Mouse (Mus musculus) frontal cortex, postnatal 36 days (tissue): ENCODE measurements at regions not wholly inside any gene's neighbourhood (a gene's known extent, or its start where the extent isn't known, plus 50 kb on each side); places are given as distances from the start of the nearest gene placed in this dataset.
"Not testable (repeated sequence)": the region's sequence is repeated elsewhere in the genome, so short reads cannot be mapped to it uniquely, and the experiment has no call there.

Source experiments
- DNase-seq, 2 experiments: peaks; one replicate each; pipeline ENCODE4 v3.0.0; 2022; ENCODE audit warnings: low spot score in 2 of 2

DNA sequence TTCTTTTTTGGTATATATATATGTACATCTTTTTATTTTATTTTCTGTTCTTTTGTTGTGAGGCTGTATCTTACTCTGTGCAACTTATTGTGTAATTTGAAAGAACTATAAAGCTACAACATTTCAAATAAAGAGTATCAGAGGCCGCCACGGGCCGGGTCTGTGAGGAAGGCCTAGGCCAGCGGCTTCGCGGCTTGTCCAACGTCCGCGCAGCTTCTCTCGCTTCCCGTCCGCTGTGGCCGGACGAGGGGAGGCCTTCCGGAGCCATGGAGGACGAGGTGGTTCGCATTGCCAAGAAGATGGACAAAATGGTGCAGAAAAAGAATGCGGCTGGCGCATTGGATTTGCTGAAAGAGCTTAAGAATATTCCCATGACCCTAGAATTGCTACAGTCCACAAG, 167.4 kb downstream of the Kif21a start:
- not testable (repeated sequence) for DNase-seq

DNA sequence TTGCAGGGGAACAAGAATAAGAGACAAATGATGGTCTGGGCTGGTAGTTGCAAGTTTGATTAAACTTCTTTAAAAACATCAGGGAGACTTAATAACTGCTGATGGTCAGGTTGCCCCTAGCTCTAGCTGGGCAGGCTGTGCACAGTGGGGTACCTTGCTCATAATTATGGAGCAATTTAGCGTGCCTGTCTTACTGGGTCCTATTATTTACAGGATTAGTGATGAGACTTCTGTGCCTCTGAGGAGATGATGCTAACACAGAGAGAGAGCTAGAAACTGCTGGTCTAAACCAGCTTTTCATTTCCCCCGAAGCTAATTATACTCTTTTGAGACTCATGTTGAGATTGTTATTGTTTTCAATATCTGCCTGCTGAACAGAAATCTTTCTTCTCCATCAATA, 180.3 kb downstream of the Kif21a start:
- no peak for DNase-seq

DNA sequence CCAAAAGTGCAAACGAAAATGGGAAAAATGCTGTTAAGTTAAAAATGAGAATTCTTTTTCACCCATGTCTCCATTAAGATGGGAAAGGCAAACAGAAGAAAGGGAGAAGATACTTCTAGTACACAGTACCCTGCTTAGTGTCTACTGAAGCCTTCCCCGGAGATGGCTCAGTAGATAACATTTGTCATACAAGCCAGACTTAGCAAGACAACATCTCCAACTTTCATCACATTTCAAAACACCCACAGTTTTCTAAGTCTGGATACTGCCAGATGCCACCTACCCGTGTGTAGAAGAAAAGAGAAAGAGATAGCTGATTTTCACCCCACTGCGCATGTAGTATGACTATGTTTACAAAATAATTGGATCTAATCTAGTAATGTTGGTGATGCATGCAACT, 174.5 kb upstream of the Cpne8 start:
- not testable (repeated sequence) for DNase-seq

DNA sequence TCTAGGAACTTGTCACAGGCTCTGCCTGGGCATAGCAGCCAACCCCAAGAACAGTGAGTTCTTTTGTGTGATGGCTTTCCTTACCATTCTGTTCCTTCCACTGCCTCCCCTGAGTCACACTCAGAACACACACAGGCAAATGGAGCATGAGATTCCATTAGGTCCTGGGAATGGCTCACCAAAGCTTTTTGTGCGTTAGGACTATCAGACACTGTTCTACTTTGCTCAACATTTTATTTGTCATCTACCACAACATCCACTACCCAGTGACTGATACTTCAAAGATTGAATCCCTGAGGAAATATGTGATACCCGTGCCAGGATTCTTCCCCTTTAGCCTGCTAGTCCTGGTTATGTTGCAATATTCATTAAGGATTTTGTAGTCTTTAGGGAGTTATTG, 172.8 kb upstream of the Cpne8 start:
- no peak for DNase-seq

DNA sequence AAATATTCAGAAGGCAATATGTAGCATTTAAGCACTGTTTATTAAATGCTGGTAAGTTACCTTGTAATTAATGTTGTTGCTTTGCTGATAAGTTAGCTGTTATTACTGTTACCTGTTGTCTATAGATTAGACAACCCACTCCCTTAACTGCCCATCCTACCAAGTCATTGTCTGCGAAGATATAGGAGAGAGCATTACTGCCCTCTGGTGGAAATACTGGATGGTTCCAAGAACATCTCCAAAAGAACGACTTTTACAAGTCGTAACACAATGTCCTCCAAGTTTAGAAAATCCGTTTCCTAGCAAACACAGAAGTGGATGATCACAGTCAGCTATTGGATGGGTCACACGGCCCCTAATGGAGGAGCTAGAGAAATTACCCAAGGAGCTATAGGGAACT, 162.2 kb upstream of the Cpne8 start:
- peak in 1 of 2 experiments; percentile 44 for DNase-seq

DNA sequence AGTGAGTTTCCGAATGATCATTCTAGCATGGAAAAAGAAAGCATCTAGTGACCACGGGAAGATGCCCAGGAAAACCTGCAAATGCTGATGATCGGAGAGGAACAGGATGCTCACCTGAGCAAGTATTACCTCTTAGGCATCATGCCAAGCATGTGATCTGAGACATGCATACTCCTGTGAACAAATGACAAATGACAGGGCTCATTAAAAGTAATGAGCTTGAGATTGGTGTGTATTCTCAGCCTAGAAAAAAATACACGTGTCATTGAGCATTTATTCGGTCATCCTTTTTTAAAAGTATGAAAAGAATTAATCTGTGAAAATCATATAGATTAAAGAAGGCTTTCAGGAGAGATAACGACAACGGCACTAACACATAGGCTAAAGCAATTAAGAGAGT, 156.4 kb upstream of the Cpne8 start:
- DNase-seq: no peak

DNA sequence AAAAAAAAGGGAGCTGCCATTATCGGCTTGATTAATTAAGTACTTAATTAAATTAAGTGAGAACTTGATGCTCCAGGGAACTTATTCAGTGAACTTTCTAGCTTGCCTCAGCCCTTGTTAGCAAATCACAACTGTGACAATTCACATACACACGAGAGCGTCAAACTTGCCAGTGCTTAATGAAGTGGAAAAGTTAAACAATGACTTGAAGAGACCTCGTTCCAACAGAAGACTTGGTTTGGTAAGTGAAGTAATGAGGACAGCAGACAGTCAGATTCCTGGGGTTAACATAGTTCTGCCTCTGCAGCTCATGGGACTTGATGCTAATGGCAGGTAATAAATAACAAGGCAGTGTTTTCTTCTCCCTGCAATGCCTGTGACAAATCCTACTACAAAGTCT, 148.6 kb upstream of the Cpne8 start:
- no peak for DNase-seq

DNA sequence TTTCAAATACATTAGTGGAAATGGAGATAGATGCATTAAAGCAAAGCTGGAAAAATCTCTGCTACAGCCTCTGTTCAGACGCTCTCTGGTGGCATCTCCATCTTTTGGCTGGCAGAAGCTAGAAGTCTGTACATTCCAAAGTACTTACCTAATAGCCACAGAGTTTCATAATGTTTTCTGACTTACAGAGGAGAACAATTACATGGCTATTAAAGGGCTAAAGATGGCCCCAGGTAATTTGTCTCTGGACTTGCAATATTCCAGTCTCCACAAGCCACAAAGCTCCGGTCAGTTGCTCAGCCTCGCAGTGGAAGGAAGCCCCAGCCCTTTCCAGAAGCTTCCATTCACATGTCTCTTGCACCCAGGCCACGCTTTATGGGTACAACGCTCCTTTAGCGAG, 143.1 kb upstream of the Cpne8 start:
- no peak for DNase-seq

DNA sequence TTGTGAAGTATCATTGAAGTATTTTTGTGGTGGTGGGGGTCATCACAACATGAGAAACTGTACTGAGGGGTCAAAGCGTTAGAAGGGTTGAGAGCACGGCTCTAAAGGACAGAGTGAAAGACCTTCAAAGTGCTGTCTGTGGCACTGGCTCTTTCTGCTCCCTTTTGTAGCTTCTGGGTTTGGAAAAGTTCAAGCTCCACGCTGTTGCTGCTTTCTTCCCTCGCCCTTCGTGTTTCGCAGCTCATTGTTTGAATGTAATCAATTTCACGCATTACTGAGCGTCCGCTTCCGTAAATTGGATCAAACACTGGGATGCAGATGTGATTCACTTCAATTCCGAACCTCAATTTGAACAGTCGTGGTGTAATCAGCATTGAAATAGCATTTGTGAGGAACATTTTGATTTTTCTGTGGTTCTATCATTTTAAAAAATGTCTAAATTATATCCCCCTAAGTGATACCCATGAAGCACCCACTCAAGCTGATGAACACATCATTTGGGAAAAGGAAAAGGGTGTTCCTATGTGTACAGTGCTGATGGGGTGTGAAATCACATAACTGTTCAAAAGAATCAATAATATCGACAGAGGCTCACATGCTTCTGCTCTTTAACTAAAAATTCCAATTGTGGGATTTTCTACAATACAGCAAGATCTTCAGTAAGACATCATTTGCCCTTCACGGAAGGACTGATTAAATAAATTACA, 140.9 kb upstream of the Cpne8 start:
- no peak for DNase-seq

DNA sequence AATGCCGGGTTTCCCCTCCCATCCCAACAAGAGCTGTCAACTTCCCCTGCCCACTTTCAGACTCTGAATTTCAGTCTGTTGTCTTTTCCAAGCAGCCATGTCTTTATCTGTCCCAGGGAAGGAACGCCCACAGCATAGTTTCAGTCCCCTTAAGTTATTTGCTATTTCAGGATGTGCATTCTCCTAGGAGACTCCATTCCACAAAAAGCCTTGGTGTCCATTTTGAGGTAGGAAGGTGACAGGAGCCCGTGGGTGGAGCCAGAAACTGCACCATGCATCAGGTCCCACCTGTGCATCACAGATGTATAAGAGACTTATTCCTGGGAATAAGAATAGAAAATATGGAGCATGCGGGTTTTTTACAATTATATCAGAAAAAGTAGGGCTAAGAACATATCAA, 138.9 kb upstream of the Cpne8 start:
- DNase-seq: peak in 1 of 2 experiments; percentile 9

DNA sequence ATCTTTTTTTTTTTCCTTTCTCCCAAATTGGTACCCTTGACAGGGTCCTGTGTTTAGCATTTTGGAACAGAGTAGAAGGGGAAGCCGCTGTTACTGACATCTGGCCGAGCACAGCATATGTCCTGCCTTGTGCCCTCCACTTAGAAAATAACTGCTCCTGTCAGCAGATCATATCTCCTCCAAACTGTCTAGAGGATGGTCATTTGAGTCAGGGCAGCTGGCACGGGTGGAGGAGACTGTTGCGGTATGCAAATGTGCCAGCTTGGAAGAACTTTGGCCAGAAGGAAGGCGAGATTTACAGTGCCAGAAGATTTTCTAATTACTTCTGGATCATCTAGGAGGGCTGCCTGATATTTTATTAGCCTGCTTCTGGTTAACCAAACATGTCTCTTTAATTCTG, 134.7 kb upstream of the Cpne8 start:
- DNase-seq: no peak

DNA sequence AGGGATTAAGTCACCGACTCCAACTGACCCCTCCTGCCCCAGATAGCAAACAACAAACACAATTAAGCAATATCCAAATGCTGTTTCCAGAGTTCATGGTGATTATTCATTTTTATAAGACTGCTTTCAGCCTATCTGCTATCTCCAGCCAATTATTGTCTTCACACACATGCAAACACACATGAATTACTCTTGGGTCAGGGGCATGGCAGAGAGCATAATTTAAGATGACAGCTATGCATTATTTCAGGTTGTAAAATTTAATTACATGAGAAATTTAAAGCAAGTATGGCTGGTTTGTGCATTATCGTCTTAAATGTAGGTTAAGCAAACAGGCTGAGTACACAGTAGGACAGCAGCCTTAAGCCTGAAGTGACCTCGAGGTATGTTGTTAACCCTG, 131.1 kb upstream of the Cpne8 start:
- no peak for DNase-seq

DNA sequence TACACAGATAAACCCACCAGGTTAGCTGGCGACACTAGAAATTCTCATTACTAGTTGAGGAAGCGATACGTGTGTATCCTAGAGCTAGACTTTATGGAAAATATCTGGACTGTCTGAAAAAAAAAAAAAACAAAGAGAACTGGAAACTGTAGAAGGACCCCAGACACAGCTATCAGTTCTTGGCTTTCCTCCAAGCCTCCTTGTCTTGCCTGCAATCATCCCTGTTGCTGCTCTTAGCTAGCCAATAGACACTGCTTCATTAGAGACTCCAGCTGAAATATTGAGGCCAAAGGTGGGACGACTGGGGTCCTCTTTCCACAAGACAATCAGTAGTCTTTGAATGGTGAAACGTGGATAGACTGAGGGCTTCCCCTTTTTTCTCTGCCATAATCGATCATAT, 129.0 kb upstream of the Cpne8 start:
- no peak for DNase-seq

DNA sequence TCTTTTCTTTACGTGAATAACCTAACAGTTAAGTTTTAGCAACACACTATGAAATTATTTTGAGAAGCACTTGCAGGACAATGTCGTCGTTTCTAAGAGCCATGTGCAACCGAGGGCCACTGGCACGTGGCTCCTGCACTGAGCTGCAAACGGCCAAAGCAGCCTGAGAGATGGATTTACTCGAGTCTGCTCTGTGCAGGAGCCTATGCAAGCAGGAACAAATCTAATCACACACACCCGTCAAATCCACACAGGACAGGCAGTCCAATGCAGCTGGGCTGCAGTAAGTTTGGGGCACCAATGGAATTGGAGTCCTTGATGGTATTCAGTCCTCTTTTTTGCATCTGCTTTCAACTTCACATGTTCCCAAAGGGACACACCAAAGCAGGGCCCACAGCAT, 118.8 kb upstream of the Cpne8 start:
- DNase-seq: no peak

DNA sequence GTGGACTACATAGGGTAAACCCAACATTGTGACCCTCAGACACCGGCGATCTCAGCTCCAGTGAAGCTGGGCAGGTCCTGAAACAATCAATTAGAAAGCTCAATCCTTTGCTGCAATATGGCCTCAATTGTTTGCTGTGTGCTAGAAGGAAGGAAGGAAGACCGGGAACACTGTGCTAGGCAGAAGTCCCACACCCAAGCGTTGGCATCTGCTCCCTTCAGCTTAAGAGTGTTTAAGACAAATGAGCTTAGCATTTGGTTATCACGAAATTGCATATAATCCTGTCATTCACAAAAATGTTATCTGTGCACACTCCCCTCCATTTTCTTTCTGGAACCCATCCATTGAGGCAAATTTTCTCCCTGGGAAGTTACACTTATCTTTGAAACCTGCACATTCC, 110.7 kb upstream of the Cpne8 start:
- DNase-seq: no peak

DNA sequence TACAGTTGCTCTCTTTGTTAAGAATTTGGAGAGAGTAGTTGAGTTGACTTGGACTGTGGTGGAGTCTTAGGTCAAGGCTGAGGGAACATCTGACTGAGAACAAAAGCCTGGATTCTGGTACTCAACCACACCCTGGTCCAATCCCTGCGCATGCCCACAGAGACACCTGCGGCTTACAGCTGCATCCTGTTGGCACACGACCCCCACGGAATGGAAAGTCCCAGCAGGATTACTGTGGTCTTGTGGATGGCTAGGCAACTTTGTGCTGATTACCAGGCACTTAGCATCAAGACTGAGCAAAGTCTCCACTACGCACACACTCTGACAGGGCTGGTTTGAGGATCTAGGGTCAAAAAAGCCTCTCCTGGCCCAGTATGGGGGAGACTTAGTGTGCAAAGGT, 105.5 kb upstream of the Cpne8 start:
- DNase-seq: no peak

DNA sequence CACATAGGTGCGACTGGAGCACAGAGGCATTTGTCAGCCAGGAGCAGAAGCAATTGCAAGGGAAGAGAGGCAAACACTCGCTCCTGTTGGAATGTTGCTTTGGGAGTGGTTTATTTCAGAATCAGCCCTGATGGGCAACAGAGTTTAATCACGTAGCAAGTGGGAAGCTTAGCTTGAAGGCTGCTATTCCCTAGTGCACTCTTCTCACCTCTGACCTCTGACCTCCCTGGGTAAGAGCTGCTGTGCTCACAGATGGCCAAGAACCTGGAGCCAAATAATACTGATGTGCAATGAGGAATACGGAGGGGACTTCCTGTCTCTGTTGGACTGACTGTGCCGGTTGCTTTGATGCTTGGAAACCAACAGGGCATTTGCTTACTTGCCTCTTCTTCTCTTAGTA, 88.3 kb upstream of the Cpne8 start:
- no peak for DNase-seq

DNA sequence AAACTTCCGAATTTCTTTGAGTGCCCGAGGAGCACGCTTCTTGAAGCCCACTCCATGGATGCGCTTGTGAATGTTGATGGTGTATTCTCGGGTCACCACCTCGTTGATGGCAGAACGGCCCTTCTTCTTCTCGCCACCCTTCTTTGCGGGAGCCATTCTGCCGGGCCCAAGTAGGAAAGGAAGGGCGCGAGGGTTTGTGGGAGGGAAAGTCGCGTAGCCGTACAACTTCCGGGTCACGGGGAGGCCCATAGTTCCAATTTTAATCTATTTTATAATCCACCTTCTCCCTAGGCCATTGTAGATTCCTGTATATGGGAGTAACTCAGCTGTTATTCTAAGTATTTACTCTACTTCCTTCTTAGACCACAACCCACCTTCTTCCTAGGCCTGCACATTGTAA, 85.3 kb upstream of the Cpne8 start:
- DNase-seq: not testable (repeated sequence)

DNA sequence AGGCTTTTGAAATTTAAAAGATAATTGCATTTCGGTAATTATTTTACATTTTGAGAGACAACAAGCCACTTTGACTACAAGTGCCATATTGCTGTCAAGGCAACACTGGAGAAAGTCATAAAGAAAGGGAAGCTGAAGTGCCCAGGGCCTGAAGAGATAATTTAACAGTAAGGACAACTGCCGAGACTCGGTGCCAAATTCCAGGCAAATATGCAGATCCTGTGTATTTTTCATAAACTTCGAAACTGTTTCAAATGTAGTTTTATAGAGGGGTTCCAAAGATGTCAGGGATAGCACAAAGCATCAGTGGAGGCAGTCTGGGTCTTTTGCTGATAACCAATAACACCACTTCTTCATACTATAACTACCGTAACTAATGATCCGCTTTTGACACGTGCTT, 54.7 kb upstream of the Cpne8 start:
- DNase-seq: no peak
